Mouse (Mus musculus): Measurements from ENCODE around the gene Pikfyve. TPM values are rescaled to one million over a fixed set of nuclear protein-coding genes. Genes with fewer than 3 reads are reported as not detected.

Gene Pikfyve
- polyA plus RNA-seq, 1 experiment, result 5.2 TPM

DNA sequence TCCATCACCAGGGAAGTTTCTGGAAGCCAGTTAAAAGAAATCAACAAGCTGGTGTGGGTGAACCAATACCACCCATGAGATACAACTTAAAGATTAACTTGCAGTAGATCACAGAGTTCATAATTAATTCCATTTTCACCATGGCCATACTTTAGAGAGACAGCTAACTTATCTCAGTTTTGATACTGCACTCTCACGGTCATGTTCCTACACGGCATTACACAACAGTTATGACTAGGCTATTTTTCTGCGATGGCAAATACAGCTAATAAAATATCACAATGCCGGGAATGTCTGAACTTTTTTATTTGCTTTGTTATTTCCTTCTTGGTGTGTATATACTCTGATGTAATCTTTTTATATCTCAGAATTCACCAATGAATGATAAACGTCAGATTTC is 9.6 kb upstream of the Pikfyve start:
- H3K27me3 ChIP-seq (ENCODE audit: control insufficient read depth, insufficient read depth, low read length), result no peaks in the 10 kb centered on the region
- H3K27ac ChIP-seq (ENCODE audit: control insufficient read depth, insufficient read depth, low read depth, low read length), result no peak overlapping the region
- no peaks in the 10 kb centered on the region for H3K36me3 ChIP-seq (ENCODE audit: control insufficient read depth, insufficient read depth, low read length)
- TF ChIP-seq POLR2A (IDR thresholded peaks at IDR 0.05; ENCODE audit: control insufficient read depth, low read depth, low read length) (no peak), CTCF (IDR thresholded peaks at IDR 0.05; ENCODE audit: control insufficient read depth, insufficient read depth, insufficient replicate concordance, low read depth, low read length) (no peak)
- H3K4me3 ChIP-seq (ENCODE audit: control insufficient read depth, low read depth, low read length), result no peak overlapping the region
- peaks cover 9% of the 10 kb centered on the region for H3K4me1 ChIP-seq (ENCODE audit: control insufficient read depth, insufficient read depth, low read length)

DNA sequence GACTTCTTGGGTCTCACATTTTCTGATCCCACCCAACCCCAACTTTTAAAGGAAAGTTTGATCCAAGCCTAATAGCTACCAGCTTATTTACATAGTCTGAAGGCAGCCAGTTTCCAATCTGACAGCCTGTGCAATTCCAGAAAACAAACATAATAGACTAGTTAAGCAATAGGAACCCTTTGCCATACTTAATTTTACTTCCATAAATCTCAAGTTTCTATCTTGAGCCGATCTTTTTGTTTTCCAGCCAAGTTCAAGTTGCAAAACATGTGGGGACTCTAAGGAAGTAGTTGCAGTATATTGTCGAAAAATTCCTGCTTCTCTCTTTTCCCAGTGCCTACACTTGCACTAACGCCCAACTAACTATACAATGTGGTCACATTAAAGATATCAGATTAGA is 9.0 kb upstream of the Pikfyve start:
- TF ChIP-seq POLR2A (IDR thresholded peaks at IDR 0.05; ENCODE audit: control insufficient read depth, low read depth, low read length) (no peak), CTCF (IDR thresholded peaks at IDR 0.05; ENCODE audit: control insufficient read depth, insufficient read depth, insufficient replicate concordance, low read depth, low read length) (no peak)
- Histone ChIP-seq H3K36me3 (ENCODE audit: control insufficient read depth, insufficient read depth, low read length) (no peaks in the 10 kb centered on the region), H3K27me3 (ENCODE audit: control insufficient read depth, insufficient read depth, low read length) (no peaks in the 10 kb centered on the region), H3K4me1 (ENCODE audit: control insufficient read depth, insufficient read depth, low read length) (peaks cover 9% of the 10 kb centered on the region), H3K27ac (ENCODE audit: control insufficient read depth, insufficient read depth, low read depth, low read length) (no peak overlapping the region), H3K4me3 (ENCODE audit: control insufficient read depth, low read depth, low read length) (no peak overlapping the region)

- H3K27ac ChIP-seq (ENCODE audit: control insufficient read depth, insufficient read depth, low read depth, low read length), result peak overlapping the region; percentile 87
- H3K4me3 ChIP-seq (ENCODE audit: control insufficient read depth, low read depth, low read length), result peak overlapping the region; percentile 91
- no peaks in the 10 kb centered on the region for H3K27me3 ChIP-seq (ENCODE audit: control insufficient read depth, insufficient read depth, low read length)
- H3K36me3 ChIP-seq (ENCODE audit: control insufficient read depth, insufficient read depth, low read length), result no peaks in the 10 kb centered on the region
- peaks cover 9% of the 10 kb centered on the region for H3K4me1 ChIP-seq (ENCODE audit: control insufficient read depth, insufficient read depth, low read length)
- TF ChIP-seq POLR2A (IDR thresholded peaks at IDR 0.05; ENCODE audit: control insufficient read depth, low read depth, low read length) (peak; percentile 26; the same call in 1 of the 2 replicates), CTCF (IDR thresholded peaks at IDR 0.05; ENCODE audit: control insufficient read depth, insufficient read depth, insufficient replicate concordance, low read depth, low read length) (peak; percentile 58; the same call in 1 of the 2 replicates)
Measured at GRCm38 (mm10) chr1:65178126-65178901, 8.2 kb upstream of the Pikfyve start.

DNA sequence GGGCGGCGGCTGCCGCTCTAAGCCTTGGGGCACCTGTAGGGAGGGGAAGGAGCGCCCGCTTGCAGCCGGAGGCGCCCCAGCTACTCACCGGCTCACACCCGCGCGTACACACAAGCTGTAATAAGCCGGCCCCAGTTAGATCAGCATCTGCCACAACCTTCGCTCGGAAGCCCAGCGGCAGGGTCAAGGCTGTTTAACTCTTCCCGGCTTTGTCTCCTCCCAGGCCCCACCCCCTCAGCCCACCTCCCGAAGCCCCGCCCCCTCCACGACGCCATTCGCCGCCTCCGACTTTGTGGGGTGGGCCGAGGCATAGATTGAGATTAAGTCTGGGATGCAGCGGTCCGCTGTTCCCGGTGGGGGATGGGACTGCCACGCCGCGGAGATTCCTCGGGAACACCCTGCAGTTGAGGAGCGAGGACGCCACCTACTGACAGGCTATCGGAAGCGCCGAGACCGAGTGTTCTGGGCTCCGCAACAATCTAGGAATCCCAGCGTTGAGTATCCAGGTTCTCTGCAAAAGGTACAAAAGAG is 7.5 kb upstream of the Pikfyve start:
- Histone ChIP-seq H3K27ac (ENCODE audit: control insufficient read depth, insufficient read depth, low read depth, low read length) (peak overlapping the region; percentile 87), H3K36me3 (ENCODE audit: control insufficient read depth, insufficient read depth, low read length) (no peaks in the 10 kb centered on the region), H3K27me3 (ENCODE audit: control insufficient read depth, insufficient read depth, low read length) (no peaks in the 10 kb centered on the region), H3K4me3 (ENCODE audit: control insufficient read depth, low read depth, low read length) (peak overlapping the region; percentile 91), H3K4me1 (ENCODE audit: control insufficient read depth, insufficient read depth, low read length) (peaks cover 9% of the 10 kb centered on the region)
- TF ChIP-seq CTCF (IDR thresholded peaks at IDR 0.05; ENCODE audit: control insufficient read depth, insufficient read depth, insufficient replicate concordance, low read depth, low read length) (peak; percentile 84; the same call in 1 of the 2 replicates), POLR2A (IDR thresholded peaks at IDR 0.05; ENCODE audit: control insufficient read depth, low read depth, low read length) (peak; percentile 56; the same call in 1 of the 2 replicates)

- no peaks in the 10 kb centered on the region for H3K36me3 ChIP-seq (ENCODE audit: control insufficient read depth, insufficient read depth, low read length)
- H3K27ac ChIP-seq (ENCODE audit: control insufficient read depth, insufficient read depth, low read depth, low read length), result no peak overlapping the region
- no peak overlapping the region for H3K4me3 ChIP-seq (ENCODE audit: control insufficient read depth, low read depth, low read length)
- H3K4me1 ChIP-seq (ENCODE audit: control insufficient read depth, insufficient read depth, low read length), result peaks cover 9% of the 10 kb centered on the region
- H3K27me3 ChIP-seq (ENCODE audit: control insufficient read depth, insufficient read depth, low read length), result no peaks in the 10 kb centered on the region
- TF ChIP-seq POLR2A (IDR thresholded peaks at IDR 0.05; ENCODE audit: control insufficient read depth, low read depth, low read length) (no peak), CTCF (IDR thresholded peaks at IDR 0.05; ENCODE audit: control insufficient read depth, insufficient read depth, insufficient replicate concordance, low read depth, low read length) (no peak)
Measured at GRCm38 (mm10) chr1:65179634-65180249, 6.7 kb upstream of the Pikfyve start.

GRCm38 (mm10) chr1:65181459-65181858 is 5.0 kb upstream of the Pikfyve start:
- TF ChIP-seq POLR2A (IDR thresholded peaks at IDR 0.05; ENCODE audit: control insufficient read depth, low read depth, low read length) (no peak), CTCF (IDR thresholded peaks at IDR 0.05; ENCODE audit: control insufficient read depth, insufficient read depth, insufficient replicate concordance, low read depth, low read length) (no peak)
- Histone ChIP-seq H3K27ac (ENCODE audit: control insufficient read depth, insufficient read depth, low read depth, low read length) (no peak overlapping the region), H3K27me3 (ENCODE audit: control insufficient read depth, insufficient read depth, low read length) (no peaks in the 10 kb centered on the region), H3K4me3 (ENCODE audit: control insufficient read depth, low read depth, low read length) (no peak overlapping the region), H3K36me3 (ENCODE audit: control insufficient read depth, insufficient read depth, low read length) (no peaks in the 10 kb centered on the region), H3K4me1 (ENCODE audit: control insufficient read depth, insufficient read depth, low read length) (peaks cover 10% of the 10 kb centered on the region)

DNA sequence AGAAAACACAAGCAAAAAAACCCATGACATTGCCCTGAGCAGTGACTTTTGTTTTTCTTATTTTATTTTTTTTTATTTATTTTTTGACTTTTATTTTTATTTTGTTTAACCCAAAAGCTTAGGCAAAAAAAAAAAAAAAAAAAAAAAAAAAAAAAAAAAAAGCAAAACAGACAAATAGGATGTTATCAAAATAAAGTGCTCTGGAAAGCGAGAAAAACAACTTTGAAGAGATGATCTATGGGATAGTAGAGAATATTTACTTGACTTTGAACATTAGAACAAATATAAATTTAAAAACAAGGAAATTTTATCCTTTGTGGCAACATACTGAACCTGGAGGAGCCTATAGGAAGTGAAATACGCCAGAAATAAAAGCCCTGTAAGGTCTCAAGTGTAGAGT is 2.5 kb upstream of the Pikfyve start:
- no peaks in the 10 kb centered on the region for H3K36me3 ChIP-seq (ENCODE audit: control insufficient read depth, insufficient read depth, low read length)
- no peaks in the 10 kb centered on the region for H3K27me3 ChIP-seq (ENCODE audit: control insufficient read depth, insufficient read depth, low read length)
- H3K4me3 ChIP-seq (ENCODE audit: control insufficient read depth, low read depth, low read length), result no peak overlapping the region
- no peak for TF ChIP-seq POLR2A (IDR thresholded peaks at IDR 0.05; ENCODE audit: control insufficient read depth, low read depth, low read length)
- no peak for TF ChIP-seq CTCF (IDR thresholded peaks at IDR 0.05; ENCODE audit: control insufficient read depth, insufficient read depth, insufficient replicate concordance, low read depth, low read length)
- H3K27ac ChIP-seq (ENCODE audit: control insufficient read depth, insufficient read depth, low read depth, low read length), result no peak overlapping the region
- H3K4me1 ChIP-seq (ENCODE audit: control insufficient read depth, insufficient read depth, low read length), result peaks cover 10% of the 10 kb centered on the region
